Mouse (Mus musculus) gastrocnemius, postnatal 36 days (tissue): ENCODE data around the gene Hdhd5. TPM values are rescaled to one million over a fixed set of nuclear protein-coding genes. Genes with fewer than 3 reads are reported as not detected.

Experiments
- DNase-seq, 2 experiments: peaks; one replicate each; pipeline ENCODE4 v3.0.0; 2022
- intact Hi-C: fragments of 180-260 bp; cut with DNase I; formaldehyde crosslinking; loops from one replicate; pipeline ENCODE4 v1.15.1; 2025
- total RNA-seq, 2 experiments: library from RNA; stranded (reverse); gene quantifications; 2 replicates each; pipeline ENCODE4 v1.2.3; 2021

The Hdhd5 gene
- total RNA-seq, 2 experiments from 2014 or later = 23.5 to 27.8 TPM

DNA sequence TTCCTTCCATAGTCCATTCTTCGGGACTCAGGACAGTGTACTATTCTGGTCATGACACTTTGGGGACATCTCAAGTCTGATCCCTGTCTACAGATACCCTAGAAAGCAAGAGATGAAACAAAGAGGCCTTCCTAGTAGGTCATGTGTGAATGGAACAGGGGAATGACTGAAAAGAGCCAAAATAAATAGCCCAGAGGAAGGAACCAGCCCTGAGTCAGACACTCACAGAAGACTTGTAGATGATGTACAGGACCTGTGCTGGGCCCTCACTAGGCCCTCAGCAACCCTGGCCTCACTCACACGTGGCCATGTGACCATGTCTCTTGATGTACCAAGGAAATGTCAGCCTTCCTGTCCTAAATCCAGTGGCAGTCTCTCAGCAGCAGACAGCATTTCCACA lies 41.7 kb downstream of the Hdhd5 start:
- no peak for DNase-seq
- intact Hi-C loops = no loop called here

DNA sequence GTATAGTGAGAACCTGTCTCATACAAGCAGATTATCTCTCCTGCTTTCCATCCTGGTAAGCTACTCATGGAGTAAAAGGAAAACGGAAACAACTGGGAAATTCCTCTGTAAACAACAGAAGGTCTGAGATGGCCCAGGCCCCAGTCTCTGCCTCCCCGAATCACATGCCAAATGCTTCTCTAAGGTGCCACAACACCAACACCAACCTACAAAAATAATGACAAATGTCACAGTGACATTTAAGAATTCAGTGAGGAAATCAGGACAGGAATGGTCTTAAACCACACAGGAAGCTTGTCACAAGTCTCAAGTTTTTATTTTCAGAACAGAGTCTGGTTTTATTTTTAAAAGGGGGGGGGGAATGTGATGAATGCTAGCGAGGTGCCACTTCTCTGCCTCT lies 42.5 kb downstream of the Hdhd5 start:
- intact Hi-C loops = no loop called here
- no peak for DNase-seq

DNA sequence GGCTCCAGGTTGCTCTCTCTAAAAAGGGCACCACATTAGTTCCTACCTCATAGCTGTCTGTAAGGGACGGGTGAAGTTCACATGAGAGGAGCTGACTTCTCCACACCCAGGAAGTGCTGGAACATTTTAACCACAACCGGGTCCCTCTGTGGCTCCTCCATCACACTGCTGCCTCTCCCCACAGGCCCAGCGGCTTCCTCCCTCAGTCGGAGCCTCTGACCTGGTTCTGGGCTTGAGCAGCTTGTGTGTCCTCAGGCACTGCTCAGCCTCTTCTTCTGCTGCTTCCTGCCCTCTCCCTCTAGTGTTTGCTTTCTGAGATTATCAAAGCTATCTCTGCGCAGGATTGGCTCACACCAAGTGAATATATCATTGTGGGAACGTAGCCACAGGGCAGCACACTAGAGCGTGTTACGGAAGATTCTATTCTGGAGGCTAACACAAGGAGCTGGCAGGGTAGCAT lies 45.0 kb downstream of the Hdhd5 start:
- DNase-seq = no peak
- intact Hi-C loops = no loop called here

DNA sequence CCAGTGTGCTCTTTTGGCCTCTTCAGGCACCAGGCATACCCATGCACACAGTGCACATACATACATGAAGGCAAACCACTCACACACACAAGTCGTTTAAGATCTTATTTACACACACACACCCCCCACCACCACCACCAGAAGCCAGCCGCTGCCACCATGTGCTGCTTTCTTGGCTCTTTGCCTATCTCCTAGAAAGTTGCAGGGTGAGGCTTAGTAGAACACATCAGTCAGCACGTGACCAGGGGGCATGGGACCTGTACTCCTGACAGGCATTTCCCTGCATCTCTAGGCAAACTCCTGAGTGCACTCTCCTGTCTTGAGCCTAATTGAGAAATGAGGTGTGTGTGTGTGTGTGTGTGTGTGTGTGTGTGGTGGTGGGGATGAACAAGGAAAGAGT lies 46.1 kb downstream of the Hdhd5 start:
- intact Hi-C loops = no loop called here
- DNase-seq = no peak

DNA sequence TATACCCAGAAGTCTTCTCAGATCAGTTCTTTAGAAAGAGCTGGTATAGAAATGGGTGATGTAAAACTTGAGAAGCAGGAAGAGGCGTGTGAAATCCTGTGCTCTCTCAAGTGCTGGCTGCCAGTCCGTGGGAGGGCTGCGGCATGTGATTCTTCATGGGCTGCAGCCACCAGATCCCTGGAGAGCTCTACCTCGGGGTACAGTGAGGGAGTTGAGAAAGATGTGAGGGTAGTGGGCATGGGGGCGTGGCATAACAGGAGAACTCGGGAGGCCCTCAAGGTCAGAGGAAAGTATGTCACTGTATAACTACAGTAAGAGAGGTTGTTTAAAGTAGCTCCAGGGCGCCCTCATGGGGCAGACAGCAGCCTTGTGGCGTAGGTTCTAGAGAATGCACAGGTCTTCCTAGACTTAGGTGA lies 47.9 kb downstream of the Hdhd5 start:
- intact Hi-C loops = no loop called here
- DNase-seq = no peak

DNA sequence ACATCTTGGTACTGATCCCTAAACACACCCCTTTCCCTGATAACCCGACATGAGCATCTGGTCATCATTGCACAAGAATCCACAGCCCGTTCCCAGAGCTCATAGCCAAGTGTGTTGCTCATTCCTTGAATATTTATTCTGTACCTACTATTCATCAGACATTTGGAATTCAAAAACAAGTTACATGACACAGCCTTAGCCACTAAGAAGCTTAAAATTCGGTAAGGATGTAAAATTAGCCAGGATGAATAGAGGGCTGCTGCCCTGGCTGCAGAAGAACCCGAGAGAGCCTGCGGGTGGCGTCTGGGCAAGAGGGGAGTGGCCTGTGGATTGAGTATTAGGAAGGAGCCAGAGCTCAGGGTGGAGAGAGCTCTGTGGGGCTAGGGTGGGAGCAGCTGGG lies 48.4 kb downstream of the Hdhd5 start:
- no peak for DNase-seq
- intact Hi-C loops = no loop called here

DNA sequence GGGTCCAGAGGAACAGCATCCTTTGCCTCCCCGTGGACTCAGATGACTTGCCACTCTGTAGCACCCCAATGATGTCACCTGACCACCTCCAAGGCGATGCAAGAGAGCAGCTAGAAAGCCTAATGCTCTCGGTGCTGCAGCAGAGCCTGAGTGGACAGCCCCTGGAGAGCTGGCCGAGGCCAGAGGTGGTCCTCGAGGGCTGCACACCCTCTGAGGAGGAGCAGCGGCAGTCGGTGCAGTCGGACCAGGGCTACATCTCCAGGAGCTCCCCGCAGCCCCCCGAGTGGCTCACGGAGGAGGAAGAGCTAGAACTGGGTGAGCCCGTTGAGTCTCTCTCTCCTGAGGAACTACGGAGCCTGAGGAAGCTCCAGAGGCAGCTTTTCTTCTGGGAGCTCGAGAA lies 49.1 kb downstream of the Hdhd5 start:
- DNase-seq = no peak
- intact Hi-C loops = no loop called here

DNA sequence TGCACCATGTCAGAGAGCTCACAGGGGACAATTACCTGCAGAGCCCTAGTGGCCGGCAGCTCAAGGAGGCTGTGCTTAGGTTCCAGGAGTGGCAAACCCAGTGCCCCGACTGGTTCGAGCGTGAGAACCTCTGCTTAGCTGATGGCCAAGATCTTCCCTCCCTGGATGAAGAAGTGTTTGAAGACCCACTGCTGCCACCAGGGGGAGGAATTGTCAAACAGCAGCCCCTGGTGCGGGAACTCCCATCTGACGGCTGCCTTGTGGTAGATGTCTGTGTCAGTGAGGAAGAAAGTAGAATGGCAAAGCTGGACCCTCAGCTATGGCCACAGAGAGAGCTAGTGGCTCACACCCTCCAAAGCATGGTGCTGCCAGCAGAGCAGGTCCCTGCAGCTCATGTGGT lies 49.6 kb downstream of the Hdhd5 start:
- intact Hi-C loops = no loop called here
- DNase-seq = no peak

DNA sequence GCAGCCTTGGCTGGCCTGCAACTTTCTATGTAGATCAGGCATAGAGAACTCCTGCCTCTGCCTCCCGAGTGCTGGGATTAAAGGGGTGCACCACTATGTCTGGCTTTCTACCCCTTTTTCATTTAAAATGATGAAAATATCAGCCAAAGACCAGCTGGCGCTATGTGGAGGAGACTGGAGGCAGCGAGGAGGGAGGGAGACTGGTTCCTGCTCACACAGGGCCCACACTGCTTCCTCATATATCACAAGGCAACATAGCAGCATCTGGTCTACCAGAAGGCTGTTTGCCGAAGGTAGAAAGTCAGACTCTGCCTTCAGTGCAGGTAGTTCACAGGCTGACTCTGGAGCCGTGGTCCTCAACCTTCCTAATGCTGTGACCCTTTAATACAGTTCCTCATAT lies 50.8 kb downstream of the Hdhd5 start:
- intact Hi-C loops = no loop called here
- no peak for DNase-seq

- intact Hi-C loops = no loop called here
Measured at GRCm38 (mm10) chr6:120479302-120479701, 51.8 kb downstream of the Hdhd5 start.

GRCm38 (mm10) chr6:120475288-120475687 lies 55.8 kb downstream of the Hdhd5 start:
- no peak for DNase-seq
- intact Hi-C loops = no loop called here

More at GRCm38 (mm10) chr6:120479302-120479701, 51.8 kb downstream of the Hdhd5 start:
- no peak for DNase-seq

GRCm38 (mm10) chr6:120473427-120473826 lies 57.7 kb downstream of the Hdhd5 start:
- intact Hi-C loops = no loop called here
- no peak for DNase-seq

GRCm38 (mm10) chr6:120472455-120473140 lies 58.5 kb downstream of the Hdhd5 start:
- intact Hi-C loops = no loop called here
- no peak for DNase-seq

DNA sequence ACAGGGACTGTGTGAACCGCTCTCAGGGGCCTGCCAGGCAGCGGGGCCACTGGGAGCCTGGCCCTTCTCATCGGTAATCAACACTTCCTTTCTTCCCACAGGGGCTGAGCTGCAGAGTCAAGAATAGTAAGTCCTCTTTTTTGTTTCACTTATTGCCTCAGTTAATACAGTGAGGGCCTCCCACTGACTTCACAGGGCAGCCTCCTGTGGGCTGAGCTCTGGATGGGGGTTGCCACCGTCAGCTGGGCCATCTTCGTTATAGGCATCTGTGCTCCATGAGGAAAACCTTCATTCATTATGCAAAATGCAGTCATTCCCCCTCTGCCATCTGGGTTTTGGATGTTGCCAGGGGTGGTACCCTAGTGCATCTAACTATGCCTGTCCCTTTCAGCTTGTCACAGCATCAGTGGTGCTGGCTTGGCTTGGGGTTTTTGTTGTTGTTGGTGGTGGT lies 59.1 kb downstream of the Hdhd5 start:
- intact Hi-C loops = no loop called here
- no peak for DNase-seq

- DNase-seq = no peak
- intact Hi-C loops = no loop called here
Measured at GRCm38 (mm10) chr6:120470666-120471065, 60.5 kb downstream of the Hdhd5 start.

DNA sequence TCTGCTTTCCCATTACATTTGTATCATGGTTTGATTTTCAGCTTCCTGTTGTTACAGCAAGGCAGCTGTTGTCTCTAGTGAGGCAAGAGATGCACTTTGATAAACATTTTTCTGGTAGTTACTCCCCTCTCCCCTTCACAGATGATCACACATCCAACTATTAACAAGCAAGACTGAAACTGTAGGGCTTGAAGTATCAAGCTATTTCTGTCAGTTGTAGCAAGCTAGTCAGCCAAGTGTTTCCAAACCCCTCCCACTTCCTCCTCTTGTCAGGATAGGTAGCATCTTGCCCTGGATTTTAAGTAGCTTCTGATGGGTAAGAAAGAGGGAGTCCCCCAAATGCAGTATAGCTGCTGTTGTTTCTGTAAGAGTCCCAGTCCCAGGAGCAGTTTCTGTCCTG lies 61.3 kb downstream of the Hdhd5 start:
- intact Hi-C loops = no loop called here

GRCm38 (mm10) chr6:120469268-120469667 lies 61.9 kb downstream of the Hdhd5 start:
- no peak for DNase-seq
- intact Hi-C loops = no loop called here

More for the DNA sequence above, 61.3 kb downstream of the Hdhd5 start:
- DNase-seq = no peak

DNA sequence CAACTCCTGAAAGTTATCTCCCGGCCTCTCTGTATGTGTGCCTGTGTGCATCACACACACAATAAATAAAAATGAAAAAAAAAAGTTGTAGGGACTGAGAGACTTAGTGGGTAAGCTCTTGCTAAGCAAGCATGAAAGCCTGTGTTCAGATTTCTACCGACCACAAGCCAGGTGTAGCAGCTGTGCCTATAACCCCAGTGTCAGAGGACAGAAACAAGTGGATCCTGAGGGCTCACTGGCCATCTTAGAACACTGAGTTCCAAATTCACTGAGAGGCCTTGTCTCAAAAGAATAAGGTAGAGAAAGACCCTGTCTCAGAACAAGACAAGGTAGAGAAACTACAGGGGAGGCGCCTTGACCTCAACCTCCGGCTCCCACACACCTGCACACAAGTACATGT lies 62.9 kb downstream of the Hdhd5 start:
- DNase-seq = no peak
- intact Hi-C loops = no loop called here

DNA sequence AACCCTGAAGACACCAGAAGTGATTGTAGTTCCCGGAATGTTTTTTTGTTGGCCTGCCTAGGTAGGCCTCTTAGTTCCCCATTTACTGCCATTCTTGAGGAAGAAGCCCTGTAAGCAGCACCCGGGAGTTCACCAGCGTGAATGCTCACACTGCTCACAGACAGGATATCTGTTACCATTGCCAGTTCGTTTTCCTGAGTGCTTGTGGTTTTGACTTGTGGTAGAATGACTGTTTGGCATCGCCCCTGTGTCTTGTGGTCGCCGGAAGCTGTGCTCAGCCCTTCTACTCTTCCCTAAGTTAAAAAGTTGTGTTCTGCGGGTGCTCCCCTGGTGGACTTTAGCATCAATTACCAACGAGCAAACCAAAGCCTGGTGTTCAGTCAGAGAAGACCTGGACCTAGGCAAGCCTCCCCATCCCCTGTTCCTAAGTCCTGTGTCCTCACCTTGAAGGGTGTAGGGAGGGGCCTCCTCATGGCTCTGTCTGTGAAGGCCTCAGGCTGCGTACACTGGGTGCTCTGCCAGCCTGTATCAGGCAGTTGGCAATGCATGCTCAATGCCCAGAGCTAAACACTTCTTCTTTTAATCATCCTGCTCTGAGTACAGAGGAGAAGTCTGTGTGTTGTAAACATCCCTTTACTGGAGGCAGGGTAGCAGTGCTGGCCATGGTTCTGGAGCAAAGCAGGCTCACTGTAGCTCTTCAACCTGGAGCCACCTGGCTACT lies 64.3 kb downstream of the Hdhd5 start:
- no peak for DNase-seq
- intact Hi-C loops = no loop called here

- intact Hi-C loops = no loop called here
- DNase-seq = no peak
Measured at GRCm38 (mm10) chr6:120465393-120465792, 65.7 kb downstream of the Hdhd5 start.

- intact Hi-C loops = no loop called here
- no peak for DNase-seq
Measured at GRCm38 (mm10) chr6:120464406-120464939, 66.6 kb downstream of the Hdhd5 start.

GRCm38 (mm10) chr6:120463884-120464283 lies 67.2 kb downstream of the Hdhd5 start:
- intact Hi-C loops = no loop called here
- DNase-seq = no peak
